Comparison of ENCODE assay signal across 14 mouse cellular contexts in the genomic region with DNA sequence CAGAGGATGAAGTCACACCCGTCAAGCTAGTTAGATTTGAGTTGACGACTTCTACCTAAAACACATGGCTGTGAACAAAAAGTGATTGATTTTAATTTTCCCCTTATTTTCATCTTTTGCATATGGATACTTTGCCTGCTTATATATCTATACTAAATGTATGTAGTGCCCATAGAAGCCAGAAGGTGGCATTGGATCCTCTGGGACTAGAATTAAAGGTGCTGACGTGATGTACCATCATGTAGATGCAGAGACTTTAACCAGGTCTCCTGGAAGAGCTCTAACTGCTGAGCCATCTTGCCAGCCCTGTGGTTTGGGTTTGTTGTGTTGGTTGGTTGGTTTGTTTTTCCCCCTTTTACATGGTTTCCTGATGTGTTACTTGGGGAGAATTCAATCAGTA. TPM values are rescaled to one million over a fixed set of nuclear protein-coding genes. Genes with fewer than 3 reads are reported as not detected.
A peak's percentile ranks its signal among the peaks of the same experiment; 100 is the strongest.
DNase-seq lines count a peak whose midpoint lies in the region; ATAC-seq and TF ChIP-seq lines count a peak whose summit lies in the region.
"Had no signal": no experiment of that assay in that cellular context is flagged by ENCODE, and none has a peak within 500 bp of the region (broad histone marks: within the 10 kb centered on the region; RNA-seq: fewer than 3 reads in every experiment).

No protein-coding gene starts in this region.

- H3K9me3 ChIP-seq in heart, postnatal 0 days (replicated peaks; ENCODE audit: control insufficient read depth, low read length), result no peaks in the 10 kb centered on the region
- H3K9me3 ChIP-seq: hindbrain, embryonic 13.5 days; limb, embryonic 13.5 days; midbrain, embryonic 10.5 days had no signal

- POLR2A ChIA-PET in Patski (lab: Charles Lee), result interaction anchor here (0.6 kb wide), 1 partner anchor 12 kb away, joined by 3 read pairs; no protein-coding TSS in a partner anchor

- peak; percentile 23; the same call in 1 of the 2 replicates for TF ChIP-seq CTCF in heart, postnatal 0 days (IDR thresholded peaks at IDR 0.05; ENCODE audit: low read depth)
- peak; percentile 32 for TF ChIP-seq CTCF in Patski (IDR thresholded peaks at IDR 0.05)

- H3K4me3 ChIP-seq in heart, postnatal 0 days (ENCODE audit: low read depth, low read length), result no peak overlapping the region
- H3K4me3 ChIP-seq: erythroblast, embryonic 14.5 days; hindbrain, embryonic 13.5 days; limb, embryonic 13.5 days; midbrain, embryonic 10.5 days had no signal

- ATAC-seq in heart, postnatal 0 days (ENCODE audit: insufficient read depth, low read depth), result no peak
- no peak for ATAC-seq in Patski

- H3K36me3 ChIP-seq in heart, postnatal 0 days (replicated peaks; ENCODE audit: control insufficient read depth, insufficient read depth, low read length), result peaks cover 38% of the 10 kb centered on the region

- WGBS in heart, postnatal 0 days, result 73% methylated on average over 3 of the region's 3 CpGs

- in situ Hi-C loops in Patski (cut with MboI; ENCODE audit: low pct_unique_long_range_greater_than_20kb), result loop anchor here (25.0 kb wide), 1 partner anchor 335 kb away; no protein-coding TSS in a partner anchor

- H3K27me3 ChIP-seq in heart, postnatal 0 days (ENCODE audit: control insufficient read depth, insufficient read depth, low read length), result no peaks in the 10 kb centered on the region
- no peaks in the 10 kb centered on the region for H3K27me3 ChIP-seq in Patski
- H3K27me3 ChIP-seq: hindbrain, embryonic 13.5 days; limb, embryonic 13.5 days had no signal

- DNase-seq in heart, postnatal 0 days (ENCODE audit: low spot score), result peak; percentile 11
- DNase-seq in heart, adult 8-10 months (ENCODE audit: low spot score), result no peak
- peak; percentile 36 to 59 for DNase-seq in spleen, postnatal 36 days (ENCODE audit: low spot score in 2 of 2)
- DNase-seq in spleen, adult 12 weeks (ENCODE audit: low spot score), result no peak
- DNase-seq in Patski (ENCODE audit: low read depth, low spot score), result no peak
- DNase-seq in retina, postnatal 1 day, result peak; percentile 36
- DNase-seq in adrenal gland, adult 18-20 months (ENCODE audit: low spot score in 2 of 2), result no peak
- DNase-seq in right cerebral cortex, adult 2 months (ENCODE audit: low spot score in 2 of 2), result no peak
- DNase-seq: thymus, postnatal 36 days had no signal

- no peak overlapping the region for H3K27ac ChIP-seq in heart, postnatal 0 days (ENCODE audit: low read depth)
- H3K27ac ChIP-seq: hindbrain, embryonic 13.5 days; limb, embryonic 13.5 days; midbrain, embryonic 10.5 days had no signal

- no peak overlapping the region for H3K4me2 ChIP-seq in heart, postnatal 0 days (ENCODE audit: low read depth, low read length)
- H3K4me2 ChIP-seq: hindbrain, embryonic 13.5 days; limb, embryonic 13.5 days had no signal

- CTCF ChIA-PET in Patski (lab: Charles Lee), result no interaction called here

- H3K4me1 ChIP-seq in heart, postnatal 0 days (ENCODE audit: control insufficient read depth, insufficient read depth), result no peaks in the 10 kb centered on the region
- H3K4me1 ChIP-seq: hindbrain, embryonic 13.5 days; limb, embryonic 13.5 days; midbrain, embryonic 10.5 days had no signal

- H3K9ac ChIP-seq in heart, postnatal 0 days (replicated peaks; ENCODE audit: low read depth, low read length), result no peak overlapping the region
- H3K9ac ChIP-seq: hindbrain, embryonic 13.5 days; limb, embryonic 13.5 days had no signal

- TF ChIP-seq EP300 in heart, postnatal 0 days (IDR thresholded peaks at IDR 0.05; ENCODE audit: low read depth), result no peak

RNA-seq across cellular contexts. Expression of a gene that starts 32.4 kb away (rescaled TPM):
- total RNA-seq in heart, postnatal 0 days (2014; rRNA removed; ENCODE audit: low replicate concordance), result 8.3 and 9.2 TPM in 2 replicates
- polyA plus RNA-seq in heart, postnatal 0 days (2015; fragmentation: Nextera tagmentation; extraction: Ambion mirVana), result 16.0 and 16.1 TPM in 2 replicates
- total RNA-seq in heart, adult 8-10 months (2022), result 10 to 100 TPM; 16.3 to 20.0 (median 17.5) TPM
- polyA plus RNA-seq in Patski (2021), result 33.1 TPM
- total RNA-seq in adrenal gland, adult 18-20 months (2021), result 10 to 100 TPM; 17.5 to 26.1 TPM

RNA-seq across cellular contexts. Expression of a gene that starts 38.2 kb away (rescaled TPM):
- not detected in 2 replicates for total RNA-seq in heart, postnatal 0 days (2014; rRNA removed; ENCODE audit: low replicate concordance)
- not detected in 2 replicates for polyA plus RNA-seq in heart, postnatal 0 days (2015; fragmentation: Nextera tagmentation; extraction: Ambion mirVana)
- total RNA-seq in heart, adult 8-10 months (2022), result under 1 TPM in 1 of 4 experiments, not detected in 3; 0.22 TPM
- polyA plus RNA-seq in Patski (2021), result not detected
- not detected for total RNA-seq in adrenal gland, adult 18-20 months (2021)
- polyA plus RNA-seq: erythroblast, embryonic 14.5 days; hindbrain, embryonic 13.5 days; limb, embryonic 13.5 days; midbrain, embryonic 10.5 days had no signal

RNA-seq across cellular contexts. Expression of a gene that starts 49.8 kb away (rescaled TPM):
- 24.1 and 49.8 TPM in 2 replicates for total RNA-seq in heart, postnatal 0 days (2014; rRNA removed; ENCODE audit: low replicate concordance)
- polyA plus RNA-seq in heart, postnatal 0 days (2015; fragmentation: Nextera tagmentation; extraction: Ambion mirVana), result 49.5 and 51.8 TPM in 2 replicates
- total RNA-seq in heart, adult 8-10 months (2022), result 10 to 100 TPM; 18.4 to 22.5 (median 22.1) TPM
- polyA plus RNA-seq in Patski (2021), result 36.5 TPM
- total RNA-seq in adrenal gland, adult 18-20 months (2021), result 10 to 100 TPM; 52.2 to 60.3 TPM

RNA-seq across cellular contexts. Expression of a gene that starts 50.1 kb away (rescaled TPM):
- total RNA-seq in heart, postnatal 0 days (2014; rRNA removed; ENCODE audit: low replicate concordance), result 6.4 TPM in 1 of 2 replicates, not detected in the other
- 0.04 TPM in 1 of 2 replicates, not detected in the other for polyA plus RNA-seq in heart, postnatal 0 days (2015; fragmentation: Nextera tagmentation; extraction: Ambion mirVana)
- total RNA-seq in heart, adult 8-10 months (2022), result not detected
- polyA plus RNA-seq in Patski (2021), result 0.18 TPM
- total RNA-seq in adrenal gland, adult 18-20 months (2021), result under 1 TPM; 0.22 to 0.43 TPM
- polyA plus RNA-seq: erythroblast, embryonic 14.5 days; hindbrain, embryonic 13.5 days; large intestine, adult 2 months had no signal

Comparison
In these comparisons a context has a peak if more than half of its experiments do, and no peak if none do; other contexts are left out.
1. DNase-seq: peak in heart, postnatal 0 days (single experiment), spleen, postnatal 36 days (2 of 2) and retina, postnatal 1 day (single experiment); none in heart, adult 8-10 months (single experiment), spleen, adult 12 weeks (single experiment), Patski (single experiment), adrenal gland, adult 18-20 months (0 of 2) and right cerebral cortex, adult 2 months (0 of 2).